Mouse (Mus musculus) brain, adult 2 months (tissue): ENCODE data around the gene Hoxa11.

ENCODE experiments used
- DNase-seq: peaks from one replicate; pipeline ENCODE4 v3.0.0; 2011; ENCODE audit warnings: low read depth, low spot score

Gene Hoxa11

GRCm38 (mm10) chr6:52247766-52248637 is 2.4 kb upstream of the Hoxa11 start:
- DNase-seq = no peak

GRCm38 (mm10) chr6:52246916-52247315 is 1.3 kb upstream of the Hoxa11 start:
- DNase-seq = no peak

GRCm38 (mm10) chr6:52246403-52246803 is 793 bp upstream of the Hoxa11 start:
- no peak for DNase-seq

- no peak for DNase-seq
Measured at GRCm38 (mm10) chr6:52245040-52245756, 412 bp downstream of the Hoxa11 start.

GRCm38 (mm10) chr6:52244471-52245039 is 1.1 kb downstream of the Hoxa11 start:
- DNase-seq = no peak

- no peak for DNase-seq
Measured at GRCm38 (mm10) chr6:52243681-52244121, 1.9 kb downstream of the Hoxa11 start.

GRCm38 (mm10) chr6:52242801-52243332 is 2.7 kb downstream of the Hoxa11 start:
- DNase-seq = no peak

GRCm38 (mm10) chr6:52241001-52241621 is 4.5 kb downstream of the Hoxa11 start:
- DNase-seq = no peak

- peak; percentile 35 for DNase-seq
Measured at GRCm38 (mm10) chr6:52240389-52241000, 5.1 kb downstream of the Hoxa11 start, which contains the start of gene Hoxa10. TSS of gene Hoxa10 (minus strand) at chr6:52240854.

- no peak for DNase-seq
Measured at GRCm38 (mm10) chr6:52239625-52240388, 5.8 kb downstream of the Hoxa11 start.

- DNase-seq = no peak
Measured at GRCm38 (mm10) chr6:52238976-52239375, 6.6 kb downstream of the Hoxa11 start.

GRCm38 (mm10) chr6:52238155-52238545 is 7.5 kb downstream of the Hoxa11 start:
- no peak for DNase-seq

- DNase-seq = no peak
Measured at GRCm38 (mm10) chr6:52237346-52238154, 8.1 kb downstream of the Hoxa11 start.

GRCm38 (mm10) chr6:52236806-52237205 is 8.8 kb downstream of the Hoxa11 start:
- DNase-seq = no peak

GRCm38 (mm10) chr6:52235866-52236265 is 9.7 kb downstream of the Hoxa11 start:
- no peak for DNase-seq

- DNase-seq = no peak
Measured at GRCm38 (mm10) chr6:52235267-52235666, 10.3 kb downstream of the Hoxa11 start.

GRCm38 (mm10) chr6:52234428-52235140 is 11.0 kb downstream of the Hoxa11 start:
- no peak for DNase-seq

- no peak for DNase-seq
Measured at GRCm38 (mm10) chr6:52233546-52234427, 11.8 kb downstream of the Hoxa11 start.
